Mouse (Mus musculus) MEL (cell line): Measurements from ENCODE around the gene Zfp39. TPM values are rescaled to one million over a fixed set of nuclear protein-coding genes. Genes with fewer than 3 reads are reported as not detected.

Experiments used
- DNase-seq: peaks from one replicate; pipeline ENCODE4 v3.0.0; 2011; ENCODE audit warnings: low read depth, low spot score
- H3K27ac ChIP-seq: 2 replicates; pipeline ENCODE4 v1.5.1; 2012; ENCODE audit warnings: low read depth, mild to moderate bottlenecking, control low read depth, low read length, moderate library complexity; ENCODE audit not compliant: control insufficient read depth
- H3K27me3 ChIP-seq, 2 experiments: fragments of 150-350 bp in 1 of 2; sonication (generic) in 1 of 2; 2 replicates each; pipeline ENCODE4 v1.6.1; 2012; ENCODE audit warnings: low read length in 2 of 2, mild to moderate bottlenecking in 2 of 2, improper control_type of control experiment in 1 of 2, moderate library complexity in 1 of 2; ENCODE audit not compliant: insufficient read depth in 2 of 2, control insufficient read depth in 1 of 2
- H3K36me3 ChIP-seq, 2 experiments: 2 replicates each; pipeline ENCODE4 v1.6.1; 2012 to 2014; ENCODE audit warnings: low read length in 2 of 2, improper control_type of control experiment in 1 of 2, inconsistent platforms in 1 of 2, mild to moderate bottlenecking in 1 of 2; ENCODE audit not compliant: insufficient read depth in 2 of 2, control insufficient read depth in 1 of 2
- H3K4me1 ChIP-seq, 2 experiments: fragments of 150-350 bp in 1 of 2; sonication (generic) in 1 of 2; 2 replicates each; pipeline ENCODE4 v1.6.1; 2012; ENCODE audit warnings: low read length in 2 of 2, improper control_type of control experiment in 1 of 2, mild to moderate bottlenecking in 1 of 2; ENCODE audit not compliant: insufficient read depth in 2 of 2, control insufficient read depth in 1 of 2
- H3K4me3 ChIP-seq, 2 experiments: fragments of 150-350 bp in 1 of 2; sonication (generic) in 1 of 2; 2 replicates each; pipeline ENCODE4 v1.5.1; 2012; ENCODE audit warnings: low read depth in 2 of 2, low read length in 2 of 2, mild to moderate bottlenecking in 2 of 2, moderate library complexity in 2 of 2, control low read depth in 1 of 2, improper control_type of control experiment in 1 of 2; ENCODE audit not compliant: control insufficient read depth in 1 of 2, insufficient read depth in 1 of 2
- H3K79me2 ChIP-seq: 2 replicates; pipeline ENCODE4 v1.6.1; 2012; ENCODE audit warnings: mild to moderate bottlenecking, low read length, moderate library complexity; ENCODE audit not compliant: control insufficient read depth, poor library complexity, insufficient read depth
- H3K9ac ChIP-seq: 2 replicates; pipeline ENCODE4 v1.6.1; 2012; ENCODE audit warnings: low read depth, mild to moderate bottlenecking, control low read depth, low read length, moderate library complexity; ENCODE audit not compliant: control insufficient read depth, poor library complexity, severe bottlenecking
- H3K9me3 ChIP-seq: fragments of 150-350 bp; sonication (generic); replicated peaks from 2 replicates; pipeline ENCODE4 v1.6.1; 2012; ENCODE audit warnings: mild to moderate bottlenecking, low read length, improper control_type of control experiment, moderate library complexity; ENCODE audit not compliant: insufficient read depth
- BHLHE40 ChIP-seq: IDR thresholded peaks from 2 replicates; pipeline ENCODE4 v1.6.1; 2012; ENCODE audit warnings: low read depth, mild to moderate bottlenecking, inconsistent platforms, low read length, improper control_type of control experiment, borderline replicate concordance
- CHD1 ChIP-seq: IDR thresholded peaks from 2 replicates; pipeline ENCODE4 v1.6.1; 2012; ENCODE audit warnings: low read depth, mild to moderate bottlenecking, inconsistent platforms, low read length, improper control_type of control experiment
- CHD2 ChIP-seq: IDR thresholded peaks from 2 replicates; pipeline ENCODE4 v1.6.1; 2011; ENCODE audit warnings: low read length, improper control_type of control experiment
- E2F4 ChIP-seq: IDR thresholded peaks from 2 replicates; pipeline ENCODE4 v1.6.1; 2011; ENCODE audit warnings: low read depth, low read length, improper control_type of control experiment, borderline replicate concordance
- ELF1 ChIP-seq: IDR thresholded peaks from 2 replicates; pipeline ENCODE4 v1.6.1; 2014; ENCODE audit warnings: low read depth, mild to moderate bottlenecking, inconsistent platforms, low read length, improper control_type of control experiment, moderate library complexity
- EP300 ChIP-seq, 2 experiments: IDR thresholded peaks; 2 replicates each; pipeline ENCODE4 v1.6.1; 2011; ENCODE audit warnings: improper control_type of control experiment in 2 of 2, low read length in 2 of 2, low read depth in 1 of 2, mild to moderate bottlenecking in 1 of 2
- GABPA ChIP-seq: IDR thresholded peaks from 2 replicates; pipeline ENCODE4 v1.6.1; 2012; ENCODE audit warnings: low read depth, mild to moderate bottlenecking, inconsistent platforms, low read length, improper control_type of control experiment, moderate library complexity
- HCFC1 ChIP-seq: IDR thresholded peaks from 2 replicates; pipeline ENCODE4 v1.6.1; 2012; ENCODE audit warnings: low read depth, mild to moderate bottlenecking, inconsistent platforms, low read length, improper control_type of control experiment, moderate library complexity
- JUND ChIP-seq: IDR thresholded peaks from 2 replicates; pipeline ENCODE4 v1.6.1; 2011; ENCODE audit warnings: low read depth, mild to moderate bottlenecking, improper control_type of control experiment, low read length
- KAT2A ChIP-seq: conservative IDR thresholded peaks from 2 replicates; pipeline ENCODE4 v1.6.1; 2012; ENCODE audit warnings: low read depth, low read length, improper control_type of control experiment, inconsistent platforms
- MAFK ChIP-seq: IDR thresholded peaks from 2 replicates; pipeline ENCODE4 v1.6.1; 2011; ENCODE audit warnings: low read depth, mild to moderate bottlenecking, low read length, improper control_type of control experiment, borderline replicate concordance
- MXI1 ChIP-seq: IDR thresholded peaks from 2 replicates; pipeline ENCODE4 v1.6.1; 2011; ENCODE audit warnings: mild to moderate bottlenecking, low read depth, low read length, improper control_type of control experiment
- MYB ChIP-seq: IDR thresholded peaks from 2 replicates; pipeline ENCODE4 v1.6.1; 2011; ENCODE audit warnings: mild to moderate bottlenecking, low read depth, low read length, improper control_type of control experiment
- MYC ChIP-seq: IDR thresholded peaks from 2 replicates; pipeline ENCODE4 v1.6.1; 2011; ENCODE audit warnings: low read depth, mild to moderate bottlenecking, low read length, improper control_type of control experiment, moderate library complexity
- POLR2AphosphoS2 ChIP-seq: IDR thresholded peaks from 2 replicates; pipeline ENCODE4 v1.6.1; 2011; ENCODE audit warnings: low read length, improper control_type of control experiment
- POLR2AphosphoS5 ChIP-seq: IDR thresholded peaks from 2 replicates; pipeline ENCODE4 v1.6.1; 2012; ENCODE audit warnings: low read depth, borderline replicate concordance, mild to moderate bottlenecking, inconsistent platforms, low read length, moderate library complexity, mixed read lengths
- RAD21 ChIP-seq: IDR thresholded peaks from 2 replicates; pipeline ENCODE4 v1.6.1; 2011; ENCODE audit warnings: mild to moderate bottlenecking, low read depth, low read length, improper control_type of control experiment
- RCOR1 ChIP-seq: IDR thresholded peaks from 2 replicates; pipeline ENCODE4 v1.6.1; 2012; ENCODE audit warnings: low read depth, mild to moderate bottlenecking, inconsistent platforms, low read length, improper control_type of control experiment
- TCF12 ChIP-seq: IDR thresholded peaks from 2 replicates; pipeline ENCODE4 v1.6.1; 2014; ENCODE audit warnings: low read depth, mild to moderate bottlenecking, inconsistent platforms, low read length, improper control_type of control experiment, moderate library complexity
- UBTF ChIP-seq: IDR thresholded peaks from 2 replicates; pipeline ENCODE4 v1.6.1; 2012; ENCODE audit warnings: low read depth, mild to moderate bottlenecking, inconsistent platforms, low read length, improper control_type of control experiment, moderate library complexity, borderline replicate concordance; ENCODE audit not compliant: insufficient read depth
- USF1 ChIP-seq: IDR thresholded peaks from 2 replicates; pipeline ENCODE4 v1.6.1; 2014; ENCODE audit warnings: low read depth, mild to moderate bottlenecking, inconsistent platforms, low read length, improper control_type of control experiment, moderate library complexity
- USF2 ChIP-seq, 2 experiments: IDR thresholded peaks; 2 replicates each; pipeline ENCODE4 v1.6.1; 2011 to 2012; ENCODE audit warnings: improper control_type of control experiment in 2 of 2, low read length in 2 of 2, borderline replicate concordance in 1 of 2, inconsistent platforms in 1 of 2, low read depth in 1 of 2, mild to moderate bottlenecking in 1 of 2; ENCODE audit not compliant: insufficient read depth in 1 of 2
- ZC3H11A ChIP-seq: IDR thresholded peaks from 2 replicates; pipeline ENCODE4 v1.6.1; 2012; ENCODE audit warnings: low read depth, mild to moderate bottlenecking, inconsistent platforms, low read length, improper control_type of control experiment
- ZKSCAN1 ChIP-seq: IDR thresholded peaks from 2 replicates; pipeline ENCODE4 v1.6.1; 2012; ENCODE audit warnings: low read depth, mild to moderate bottlenecking, inconsistent platforms, low read length, improper control_type of control experiment, moderate library complexity
- ZMIZ1 ChIP-seq: IDR thresholded peaks from 2 replicates; pipeline ENCODE4 v1.6.1; 2012; ENCODE audit warnings: low read depth, mild to moderate bottlenecking, inconsistent platforms, low read length, improper control_type of control experiment, moderate library complexity
- polyA plus RNA-seq, 2 experiments: library from polyadenylated mRNA; stranded (reverse) in 1 of 2; unstranded in 1 of 2; fragments of >175 nt in 1 of 2; fragments of >200 nt in 1 of 2; gene quantifications; 2 replicates each; pipeline versions ENCODE4 v1.2.1 to v1.2.4; 2012; ENCODE audit warnings: low replicate concordance in 2 of 2, low read depth in 1 of 2; ENCODE audit not compliant: insufficient read length in 2 of 2, insufficient read depth in 1 of 2, missing spikeins in 1 of 2
- total RNA-seq: library from RNA; depleted of rRNA; stranded (reverse); fragments of 300-350 nt; gene quantifications from 2 replicates; pipeline ENCODE4 v1.2.3, GENCODE M21; 2012

The Zfp39 gene
- total and polyA plus RNA-seq, 3 experiments = 5.1 to 6.0 TPM; not detected in 1

- TF ChIP-seq TCF12 (no peak), E2F4 (no peak), POLR2AphosphoS2 (no peak), USF2 (IDR thresholded peaks at IDR 0.05; ENCODE audit: borderline replicate concordance in 1 of 2, insufficient read depth in 1 of 2, low read depth in 1 of 2, low read length in 2 of 2) (no peak), EP300 (IDR thresholded peaks at IDR 0.05; ENCODE audit: low read depth in 1 of 2, low read length in 2 of 2) (no peak), CHD1 (no peak), UBTF (no peak), KAT2A (no peak), MAFK (no peak), RCOR1 (no peak; the same call in 1 of the 2 replicates), BHLHE40 (no peak), MYC (no peak), RAD21 (peak; percentile 62)
- TF ChIP-seq, all 39 proteins: peak for 8
Measured at GRCm38 (mm10) chr11:58914461-58915028, 10.5 kb upstream of the Zfp39 start (continued).

DNA sequence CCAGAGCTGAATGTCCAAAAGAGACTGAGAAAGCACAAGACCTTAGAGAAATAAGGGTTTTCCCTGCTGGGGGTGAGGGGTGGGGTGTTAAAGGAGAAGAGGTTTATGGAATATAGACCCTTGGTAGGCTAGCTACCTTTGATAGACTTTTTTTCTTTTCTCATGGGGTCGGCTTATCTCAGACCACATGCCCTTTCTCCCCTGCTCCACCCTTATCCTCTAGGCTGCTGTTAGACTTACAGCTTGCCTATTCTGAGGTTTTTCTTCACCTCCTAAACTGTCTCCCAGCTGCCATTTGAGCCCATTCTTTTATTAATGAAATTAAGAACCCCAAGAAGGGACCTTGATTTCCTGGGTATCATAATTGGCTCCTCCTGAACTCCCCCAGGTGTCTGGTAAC lies 9.8 kb upstream of the Zfp39 start:
- DNase-seq = no peak
- H3K27ac ChIP-seq = no peak overlapping the region

More for the DNA sequence above, 9.8 kb upstream of the Zfp39 start:
- H3K4me3 ChIP-seq = no peak overlapping the region
- no peaks in the 10 kb centered on the region for H3K9me3 ChIP-seq
- no peaks in the 10 kb centered on the region; a peak in 1 of 4 replicates for H3K27me3 ChIP-seq
- H3K36me3 ChIP-seq = peaks cover 0 to 16% of the 10 kb centered on the region in 2 experiments; a peak in 2 of 4 replicates
- no peaks in the 10 kb centered on the region for H3K79me2 ChIP-seq
- no peak overlapping the region; the same call in 1 of the 2 replicates for H3K9ac ChIP-seq
- TF ChIP-seq POLR2AphosphoS5 (no peak), UBTF (no peak), USF1 (no peak), EP300 (IDR thresholded peaks at IDR 0.05; ENCODE audit: low read depth in 1 of 2, low read length in 2 of 2) (no peak), ZC3H11A (no peak), JUND (no peak), MAFK (no peak), RAD21 (no peak), CHD1 (no peak), HCFC1 (no peak), ZKSCAN1 (no peak), ZMIZ1 (no peak), CHD2 (no peak), ELF1 (no peak), USF2 (IDR thresholded peaks at IDR 0.05; ENCODE audit: borderline replicate concordance in 1 of 2, insufficient read depth in 1 of 2, low read depth in 1 of 2, low read length in 2 of 2) (no peak), GABPA (no peak), MYB (no peak), MXI1 (no peak)
- H3K4me1 ChIP-seq = peaks cover 8 to 24% of the 10 kb centered on the region in 2 experiments
